Mouse (Mus musculus) heart, adult 2 months (tissue): ENCODE measurements at regions not wholly inside any gene's neighbourhood (a gene's known extent, or its start where the extent isn't known, plus 50 kb on each side); places are given as distances from the start of the nearest gene placed in this dataset.
"Not testable (repeated sequence)": the region's sequence is repeated elsewhere in the genome, so short reads cannot be mapped to it uniquely, and the experiment has no call there.

Experiments used
- DNase-seq, 2 experiments: peaks; one replicate each; pipeline ENCODE4 v3.0.0; 2021
- H3K27ac ChIP-seq: fragments of 200-600 bp; 2 replicates; pipeline ENCODE4 v1.8.1; 2022
- H3K27me3 ChIP-seq: fragments of 200-500 bp; 2 replicates; pipeline ENCODE4 v1.6.1; 2012; ENCODE audit warnings: mild to moderate bottlenecking, low read length, inconsistent platforms, mixed read lengths; ENCODE audit not compliant: control insufficient read depth, insufficient read depth
- H3K36me3 ChIP-seq: fragments of 200-500 bp; 2 replicates; pipeline ENCODE4 v1.6.1; 2012; ENCODE audit warnings: low read length, inconsistent platforms; ENCODE audit not compliant: control insufficient read depth, insufficient read depth
- H3K4me1 ChIP-seq: fragments of 200-500 bp; 2 replicates; pipeline ENCODE4 v1.6.1; 2011; ENCODE audit warnings: low read length; ENCODE audit not compliant: control insufficient read depth, insufficient read depth
- H3K4me3 ChIP-seq: fragments of 200-600 bp; 2 replicates; pipeline ENCODE4 v1.8.1; 2022
- H3K79me2 ChIP-seq: fragments of 200-500 bp; replicated peaks from 2 replicates; pipeline ENCODE4 v1.6.1; 2012; ENCODE audit warnings: mild to moderate bottlenecking, inconsistent platforms, low read length, moderate library complexity, mixed read lengths; ENCODE audit not compliant: control insufficient read depth, insufficient read depth
- H3K9ac ChIP-seq: fragments of 200-500 bp; 2 replicates; pipeline ENCODE4 v1.6.1; 2012; ENCODE audit warnings: low read depth, mild to moderate bottlenecking, control low read depth, inconsistent platforms, low read length, mixed read lengths
- WGBS: fragments of 180-500 bp; shearing (Covaris S2); methylation state at CpG from one replicate; pipeline ENCODE4 v1.1.7; 2018; 5-methylcytosine and 5-hydroxymethylcytosine counted together
- intact Hi-C: fragments of 180-260 bp; cut with DNase I; formaldehyde crosslinking; loops from one replicate; pipeline ENCODE4 v1.15.1; 2025

- H3K4me1 ChIP-seq, H3K36me3 ChIP-seq, H3K4me3 ChIP-seq, intact Hi-C loops, H3K27ac ChIP-seq, H3K9ac ChIP-seq, H3K79me2 ChIP-seq, H3K27me3 ChIP-seq, DNase-seq: not testable (repeated sequence)
- no CpG with 5 or more reads among the region's 9 CpGs for WGBS
Observed at GRCm38 (mm10) chr14:53318512-53319309, 823.2 kb upstream of the Olfr1507 start.

GRCm38 (mm10) chr14:53312490-53312889, 816.9 kb upstream of the Olfr1507 start:
- H3K4me1 ChIP-seq, H3K9ac ChIP-seq, H3K79me2 ChIP-seq, DNase-seq, H3K4me3 ChIP-seq, H3K36me3 ChIP-seq, intact Hi-C loops, H3K27ac ChIP-seq, H3K27me3 ChIP-seq: not testable (repeated sequence)
- 32% methylated on average over 1 of the region's 1 CpGs for WGBS

GRCm38 (mm10) chr14:53303179-53303578, 807.6 kb upstream of the Olfr1507 start:
- H3K27ac ChIP-seq, H3K4me1 ChIP-seq, H3K4me3 ChIP-seq, H3K9ac ChIP-seq, intact Hi-C loops, H3K36me3 ChIP-seq, H3K79me2 ChIP-seq, DNase-seq, H3K27me3 ChIP-seq: not testable (repeated sequence)
- WGBS, result no CpG with 5 or more reads among the region's 3 CpGs

- WGBS, result no CpG with 5 or more reads among the region's 3 CpGs
- intact Hi-C loops, H3K27me3 ChIP-seq: not testable (repeated sequence)
Observed at GRCm38 (mm10) chr14:53302491-53302829, 806.9 kb upstream of the Olfr1507 start.

GRCm38 (mm10) chr14:53301722-53302490, 806.4 kb upstream of the Olfr1507 start:
- H3K9ac ChIP-seq, H3K4me3 ChIP-seq, H3K79me2 ChIP-seq, H3K4me1 ChIP-seq, H3K27me3 ChIP-seq, H3K27ac ChIP-seq, H3K36me3 ChIP-seq, intact Hi-C loops, DNase-seq: not testable (repeated sequence)
- no CpG with 5 or more reads among the region's 11 CpGs for WGBS

More at GRCm38 (mm10) chr14:53302491-53302829, 806.9 kb upstream of the Olfr1507 start:
- H3K4me3 ChIP-seq, H3K79me2 ChIP-seq, H3K36me3 ChIP-seq, DNase-seq, H3K9ac ChIP-seq, H3K27ac ChIP-seq, H3K4me1 ChIP-seq: not testable (repeated sequence)

- H3K9ac ChIP-seq, intact Hi-C loops, H3K36me3 ChIP-seq, H3K4me3 ChIP-seq, H3K4me1 ChIP-seq, DNase-seq, H3K27me3 ChIP-seq, H3K79me2 ChIP-seq, H3K27ac ChIP-seq: not testable (repeated sequence)
- 76% methylated on average over 1 of the region's 1 CpGs for whole genome bisulfite sequencing
Observed at GRCm38 (mm10) chr14:53301110-53301509, 805.6 kb upstream of the Olfr1507 start.

GRCm38 (mm10) chr14:53299735-53300134, 804.2 kb upstream of the Olfr1507 start:
- H3K4me3 ChIP-seq, DNase-seq, H3K36me3 ChIP-seq, H3K27me3 ChIP-seq, H3K9ac ChIP-seq, H3K4me1 ChIP-seq, intact Hi-C loops, H3K79me2 ChIP-seq, H3K27ac ChIP-seq: not testable (repeated sequence)
- no CpG with 5 or more reads among the region's 5 CpGs for WGBS

- DNase-seq, H3K4me3 ChIP-seq, H3K9ac ChIP-seq, H3K27ac ChIP-seq, H3K4me1 ChIP-seq, H3K36me3 ChIP-seq, H3K79me2 ChIP-seq, intact Hi-C loops, H3K27me3 ChIP-seq: not testable (repeated sequence)
- no CpG with 5 or more reads among the region's 12 CpGs for WGBS
Observed at GRCm38 (mm10) chr14:53283350-53284141, 788.0 kb upstream of the Olfr1507 start.

- H3K4me1 ChIP-seq, intact Hi-C loops, H3K79me2 ChIP-seq, H3K27ac ChIP-seq, DNase-seq, H3K27me3 ChIP-seq, H3K9ac ChIP-seq, H3K36me3 ChIP-seq, H3K4me3 ChIP-seq: not testable (repeated sequence)
- 78% methylated on average over 3 of the region's 4 CpGs for WGBS
Observed at GRCm38 (mm10) chr14:53273218-53273617, 777.7 kb upstream of the Olfr1507 start.
